Mouse (Mus musculus): ENCODE measurements around the gene Cacnb3. TPM values are rescaled to one million over a fixed set of nuclear protein-coding genes. Genes with fewer than 3 reads are reported as not detected.
A peak's percentile ranks its signal among the peaks of the same experiment; 100 is the strongest.
"Not testable (repeated sequence)": the region's sequence is repeated elsewhere in the genome, so short reads cannot be mapped to it uniquely, and the experiment has no call there.

Cacnb3 gene
- 10 to 100 TPM; 22.1 to 22.5 TPM for total RNA-seq (2021)
- long read RNA-seq, experiment 1, partial matches to known transcripts, result 4 of 20 reads
- long read RNA-seq, experiment 1, other reads (novel, unspliced or antisense), result 16 of 20 reads
- long read RNA-seq, experiment 2, partial matches to known transcripts, result 3 of 16 reads
- long read RNA-seq, experiment 2, other reads (novel, unspliced or antisense), result 13 of 16 reads

- DNase-seq (ENCODE audit: low spot score in 2 of 2), result no peak
Observed at GRCm38 (mm10) chr15:98630540-98630939, at the start of gene Cacnb3. Cacnb3 (plus strand) TSS chr15:98630840.

GRCm38 (mm10) chr15:98582410-98582809 lies 48.2 kb upstream of the Cacnb3 start:
- no peak for DNase-seq (ENCODE audit: low spot score in 2 of 2)

- no peak for DNase-seq (ENCODE audit: low spot score in 2 of 2)
Observed at GRCm38 (mm10) chr15:98582996-98583395, 47.6 kb upstream of the Cacnb3 start.

GRCm38 (mm10) chr15:98585421-98585820 lies 45.2 kb upstream of the Cacnb3 start:
- no peak for DNase-seq (ENCODE audit: low spot score in 2 of 2)

GRCm38 (mm10) chr15:98586141-98586540 lies 44.5 kb upstream of the Cacnb3 start:
- not testable (repeated sequence) for DNase-seq (ENCODE audit: low spot score in 2 of 2)

- no peak for DNase-seq (ENCODE audit: low spot score in 2 of 2)
Observed at GRCm38 (mm10) chr15:98587751-98588150, 42.9 kb upstream of the Cacnb3 start.

GRCm38 (mm10) chr15:98589640-98590336 lies 40.9 kb upstream of the Cacnb3 start:
- DNase-seq (ENCODE audit: low spot score in 2 of 2), result no peak

GRCm38 (mm10) chr15:98591396-98591795 lies 39.2 kb upstream of the Cacnb3 start:
- no peak for DNase-seq (ENCODE audit: low spot score in 2 of 2)

- no peak for DNase-seq (ENCODE audit: low spot score in 2 of 2)
Observed at GRCm38 (mm10) chr15:98594193-98594592, 36.4 kb upstream of the Cacnb3 start.

GRCm38 (mm10) chr15:98595049-98595448 lies 35.6 kb upstream of the Cacnb3 start:
- no peak for DNase-seq (ENCODE audit: low spot score in 2 of 2)

- DNase-seq (ENCODE audit: low spot score in 2 of 2), result no peak
Observed at GRCm38 (mm10) chr15:98596609-98597008, 34.0 kb upstream of the Cacnb3 start.

- no peak for DNase-seq (ENCODE audit: low spot score in 2 of 2)
Observed at GRCm38 (mm10) chr15:98600036-98600709, 30.5 kb upstream of the Cacnb3 start.

- no peak for DNase-seq (ENCODE audit: low spot score in 2 of 2)
Observed at GRCm38 (mm10) chr15:98601832-98602190, 28.8 kb upstream of the Cacnb3 start.

- DNase-seq (ENCODE audit: low spot score in 2 of 2), result peak in 1 of 2 experiments; percentile 40
Observed at GRCm38 (mm10) chr15:98602191-98602881, 28.3 kb upstream of the Cacnb3 start.

- DNase-seq (ENCODE audit: low spot score in 2 of 2), result no peak
Observed at GRCm38 (mm10) chr15:98602921-98603458, 27.6 kb upstream of the Cacnb3 start.

- no peak for DNase-seq (ENCODE audit: low spot score in 2 of 2)
Observed at GRCm38 (mm10) chr15:98604041-98604575, 26.5 kb upstream of the Cacnb3 start.

- DNase-seq (ENCODE audit: low spot score in 2 of 2), result no peak
Observed at GRCm38 (mm10) chr15:98606051-98606536, 24.5 kb upstream of the Cacnb3 start.

- no peak for DNase-seq (ENCODE audit: low spot score in 2 of 2)
Observed at GRCm38 (mm10) chr15:98606739-98607138, 23.9 kb upstream of the Cacnb3 start.

GRCm38 (mm10) chr15:98607557-98607956 lies 23.1 kb upstream of the Cacnb3 start:
- no peak for DNase-seq (ENCODE audit: low spot score in 2 of 2)

GRCm38 (mm10) chr15:98608058-98608783 lies 22.4 kb upstream of the Cacnb3 start:
- no peak for DNase-seq (ENCODE audit: low spot score in 2 of 2)
